Mouse (Mus musculus) activated CD4-positive, CD25-positive, alpha-beta regulatory T cell (primary cell): Measurements from ENCODE around the gene Fshr. TPM values are rescaled to one million over a fixed set of nuclear protein-coding genes. Genes with fewer than 3 reads are reported as not detected.

Experiments
- polyA plus RNA-seq, 2 experiments: library from polyadenylated mRNA; unstranded; fragments of 100-300 nt; shearing (Covaris generic); gene quantifications; one replicate each; pipeline ENCODE4 v1.2.1; 2017

Fshr gene
- polyA plus RNA-seq, result not detected

DNA sequence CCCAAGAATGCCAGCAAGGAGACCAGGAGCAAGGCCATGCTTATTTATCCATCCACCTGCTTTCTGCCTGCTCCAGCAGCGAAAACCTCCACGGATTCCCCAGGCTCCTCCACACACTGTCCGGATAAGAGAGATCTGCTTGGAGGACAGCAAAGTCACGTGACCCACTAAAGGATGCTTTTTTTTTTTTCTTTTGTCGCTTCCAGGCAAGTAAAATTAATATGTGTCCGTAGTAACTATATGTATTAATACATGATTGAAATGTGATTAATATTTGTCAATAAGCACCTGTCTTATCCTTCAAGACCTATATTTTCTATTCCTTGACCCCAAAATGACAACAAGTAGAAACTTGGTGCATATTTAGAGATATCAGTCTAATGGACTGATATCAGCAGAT is at the start of gene Fshr:
Fshr (minus strand) TSS at position 101 of the 400 bp plus-strand sequence.

